Mouse (Mus musculus) urinary bladder, adult 2 months (tissue): ENCODE results near the gene Dnaja2. TPM values are rescaled to one million over a fixed set of nuclear protein-coding genes. Genes with fewer than 3 reads are reported as not detected.

Source experiments
- DNase-seq: peaks from one replicate; pipeline ENCODE4 v3.0.0; 2022; ENCODE audit warnings: low spot score
- polyA plus RNA-seq: library from polyadenylated mRNA; depleted of rRNA; stranded (reverse); fragments of >200 nt; gene quantifications from 2 replicates; pipeline ENCODE4 v1.2.3, GENCODE M21; 2012; rRNA removed

Dnaja2 gene
- polyA plus RNA-seq, 1 experiment = 58.3 TPM

DNA sequence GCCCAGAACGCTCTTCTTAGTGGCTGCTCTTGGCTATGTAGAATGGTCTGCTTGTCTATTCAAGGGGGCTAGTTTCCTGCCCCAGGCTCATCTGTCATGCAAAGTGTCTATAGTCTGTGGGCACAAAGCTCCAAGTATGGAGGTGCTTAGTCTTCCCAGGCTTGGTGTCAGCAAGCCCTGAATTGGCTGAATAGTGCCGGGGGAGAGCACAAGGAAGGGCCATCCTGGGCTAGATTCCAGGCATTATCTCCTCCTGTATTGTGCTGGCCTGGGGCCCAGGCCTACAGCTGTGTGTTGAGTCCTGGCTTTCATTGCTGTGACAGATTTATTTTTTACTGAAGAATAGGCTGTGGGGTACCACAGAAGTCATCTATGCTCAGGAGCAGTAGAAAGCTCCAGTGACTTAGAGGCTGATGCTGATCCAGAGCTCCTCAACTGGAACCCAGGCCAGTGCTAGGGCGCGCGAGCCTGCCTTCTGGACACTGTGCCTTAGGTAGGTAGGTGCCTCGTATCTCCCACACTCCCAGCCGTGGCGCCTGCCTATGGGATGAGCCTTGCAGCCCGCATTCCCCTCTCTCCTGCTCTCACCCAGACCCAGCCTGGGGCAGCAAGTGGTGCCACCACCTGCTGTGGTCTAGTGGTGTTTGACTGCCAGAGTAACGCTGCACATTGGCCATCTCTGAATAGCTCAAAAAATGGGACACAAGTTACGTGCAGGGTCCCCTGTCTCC lies 54.0 kb downstream of the Dnaja2 start:
- DNase-seq = no peak

- no peak for DNase-seq
Measured at GRCm38 (mm10) chr8:85500460-85500859, 54.7 kb downstream of the Dnaja2 start.

GRCm38 (mm10) chr8:85498577-85498976 lies 56.6 kb downstream of the Dnaja2 start:
- no peak for DNase-seq

DNA sequence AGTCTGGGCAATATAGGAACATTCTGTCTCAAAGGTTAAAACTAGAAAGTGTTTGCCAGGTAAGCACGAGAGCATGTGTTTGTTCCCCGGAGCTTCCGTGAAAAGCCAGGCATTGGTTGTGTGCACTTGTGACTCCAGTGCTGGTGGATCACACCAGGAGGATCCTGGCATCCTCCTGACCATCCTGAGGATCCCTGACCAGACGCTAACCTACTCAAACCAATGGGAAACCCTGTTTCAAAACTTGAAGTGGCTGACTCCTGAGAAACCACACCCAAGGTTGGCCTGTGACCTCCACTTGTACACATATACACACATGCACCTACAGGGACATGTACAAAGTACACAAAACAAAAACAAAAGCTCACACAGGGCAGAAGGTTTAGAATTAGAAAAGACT lies 58.4 kb downstream of the Dnaja2 start:
- DNase-seq = no peak

DNA sequence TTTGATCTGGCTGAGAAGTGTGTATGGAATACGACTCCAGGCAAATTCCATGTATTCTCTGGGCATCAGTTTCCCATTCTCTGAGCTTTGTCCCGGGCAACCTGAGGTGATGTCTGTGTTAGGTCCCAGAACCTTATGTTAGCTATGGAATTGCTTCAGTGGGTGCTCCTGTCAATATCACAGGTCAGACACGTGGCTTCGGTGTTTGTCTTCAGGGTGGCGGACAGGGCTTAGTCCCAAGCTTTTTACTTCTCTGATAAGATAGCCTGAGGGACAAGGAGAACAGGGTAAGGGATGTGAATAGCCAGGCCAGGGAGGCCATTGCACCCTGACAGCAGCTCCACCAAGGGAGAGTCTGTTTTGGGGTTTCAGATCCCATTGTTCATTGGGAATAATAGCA lies 59.0 kb downstream of the Dnaja2 start:
- DNase-seq = no peak

DNA sequence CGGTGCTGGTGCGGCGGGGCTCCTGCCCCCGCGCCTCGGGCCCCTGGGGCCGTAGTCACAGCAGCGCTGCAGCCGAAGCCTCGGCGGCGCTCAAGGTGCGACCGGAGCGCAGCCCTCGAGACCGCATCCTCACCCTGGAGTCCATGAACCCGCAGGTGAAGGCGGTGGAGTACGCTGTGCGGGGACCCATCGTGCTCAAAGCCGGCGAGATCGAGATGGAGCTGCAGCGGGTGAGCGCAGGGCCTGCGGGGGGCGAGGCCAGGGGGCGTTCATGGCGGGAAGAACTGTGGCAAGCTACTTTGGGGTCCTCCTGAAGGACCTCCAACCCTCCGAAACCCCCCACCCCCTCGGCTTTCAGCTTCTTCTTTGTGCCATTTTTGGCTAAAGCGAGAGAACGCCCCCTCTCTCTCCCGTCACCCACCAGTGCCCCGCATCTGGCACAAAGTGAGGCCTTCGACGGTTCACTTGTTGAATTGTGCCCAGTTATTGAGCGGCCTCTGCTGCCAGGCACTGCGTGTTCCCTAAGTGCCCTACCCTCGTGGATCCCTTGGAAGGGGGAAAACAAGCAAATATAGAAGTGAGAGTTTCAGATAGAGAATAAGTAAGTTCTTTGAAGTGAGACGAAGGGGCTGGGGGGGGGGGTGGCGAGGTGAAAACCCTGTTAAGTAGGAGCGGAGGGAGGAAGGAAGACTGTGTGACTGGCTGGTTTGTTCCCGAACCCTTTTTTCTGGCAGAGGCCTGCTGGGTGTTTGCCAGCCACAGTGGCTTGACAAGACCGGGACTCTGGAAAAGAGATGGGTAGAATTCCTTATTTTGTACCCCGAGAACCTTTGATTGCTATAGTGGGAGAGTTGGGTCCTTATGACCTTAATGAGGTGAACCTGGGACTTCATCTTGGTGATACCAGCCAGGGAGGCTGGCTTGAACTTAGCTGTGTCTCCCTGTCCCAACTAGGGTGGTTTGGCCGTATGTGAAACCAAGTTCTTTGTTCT lies 61.9 kb downstream of the Dnaja2 start:
- no peak for DNase-seq

DNA sequence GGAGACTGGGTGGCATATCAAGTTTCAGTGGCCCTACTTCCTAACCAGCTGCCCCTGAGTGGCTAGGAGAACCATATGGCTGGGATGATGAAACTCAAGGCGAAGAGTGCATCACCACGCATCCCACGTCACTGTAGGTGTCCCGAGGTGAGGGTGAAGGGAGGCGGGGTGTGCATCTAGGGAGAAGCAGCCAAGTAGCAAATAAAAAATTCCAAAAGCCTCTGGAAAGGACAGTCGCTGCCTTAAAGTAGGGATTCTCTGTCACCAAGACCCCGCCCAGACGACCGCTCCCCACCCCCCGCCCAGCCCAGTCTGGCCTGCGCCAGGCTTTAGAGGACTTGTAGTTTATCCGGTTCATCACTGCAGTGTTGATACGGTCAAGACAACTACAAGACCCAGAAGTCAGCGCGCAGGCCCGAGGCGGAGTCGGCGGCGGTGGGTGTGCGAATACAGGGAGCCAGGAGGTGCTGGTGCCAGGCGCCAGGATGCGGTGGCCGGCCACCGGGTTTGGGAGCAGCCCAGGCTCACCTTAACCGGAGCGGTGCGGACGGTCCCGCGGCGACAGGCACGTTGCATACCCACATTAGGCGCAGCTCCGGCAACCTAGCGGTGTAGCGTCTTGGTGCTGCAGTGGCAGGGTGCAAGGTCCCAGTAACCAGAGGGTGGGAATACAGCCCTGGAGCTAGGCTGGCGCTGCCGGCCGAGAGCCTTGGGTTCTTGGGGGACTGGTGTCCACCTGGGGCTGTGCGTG lies 62.8 kb downstream of the Dnaja2 start, which contains the start of gene Gpt2:
Gene Gpt2, plus strand, starts transcription at position 452 of the 751 bp plus-strand sequence.
- DNase-seq = peak; percentile 81

DNA sequence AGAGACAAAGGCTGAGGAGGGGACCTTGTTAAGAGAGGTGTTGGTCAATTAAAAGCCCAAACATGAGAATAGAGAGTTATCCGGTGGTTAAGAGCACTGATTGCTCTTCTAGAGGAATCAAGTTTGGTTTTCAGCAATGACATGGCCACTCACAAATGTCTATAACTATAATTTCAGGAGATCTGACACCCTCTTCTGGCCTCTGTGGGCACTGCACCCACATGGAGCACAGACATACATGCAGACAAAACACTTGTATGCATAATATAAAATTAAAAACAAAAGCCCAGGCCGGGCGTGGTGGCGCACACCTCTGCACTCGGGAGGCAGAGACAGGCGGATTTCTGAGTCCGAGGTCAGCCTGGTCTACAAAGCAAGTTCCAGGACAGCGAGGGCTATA lies 65.6 kb downstream of the Dnaja2 start:
- no peak for DNase-seq

DNA sequence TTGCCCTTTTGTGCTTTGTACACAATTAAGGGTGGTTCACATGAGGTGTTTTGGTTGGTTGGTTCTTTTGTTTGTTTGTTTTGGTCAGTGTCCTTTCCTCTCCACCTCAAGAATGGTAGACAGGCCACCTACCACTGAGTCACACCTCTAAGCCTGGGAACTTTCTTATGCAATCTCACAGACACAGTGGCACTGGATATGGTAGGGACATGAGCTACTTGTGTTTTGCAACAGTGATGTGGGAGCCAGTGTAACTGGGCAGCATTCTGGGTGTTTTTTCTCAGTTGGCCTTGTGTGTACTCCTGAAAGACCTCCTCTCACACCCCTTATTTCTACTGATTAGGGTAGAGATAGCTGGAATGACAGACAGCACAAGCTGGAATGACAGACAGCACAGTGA lies 66.5 kb downstream of the Dnaja2 start:
- DNase-seq = no peak

DNA sequence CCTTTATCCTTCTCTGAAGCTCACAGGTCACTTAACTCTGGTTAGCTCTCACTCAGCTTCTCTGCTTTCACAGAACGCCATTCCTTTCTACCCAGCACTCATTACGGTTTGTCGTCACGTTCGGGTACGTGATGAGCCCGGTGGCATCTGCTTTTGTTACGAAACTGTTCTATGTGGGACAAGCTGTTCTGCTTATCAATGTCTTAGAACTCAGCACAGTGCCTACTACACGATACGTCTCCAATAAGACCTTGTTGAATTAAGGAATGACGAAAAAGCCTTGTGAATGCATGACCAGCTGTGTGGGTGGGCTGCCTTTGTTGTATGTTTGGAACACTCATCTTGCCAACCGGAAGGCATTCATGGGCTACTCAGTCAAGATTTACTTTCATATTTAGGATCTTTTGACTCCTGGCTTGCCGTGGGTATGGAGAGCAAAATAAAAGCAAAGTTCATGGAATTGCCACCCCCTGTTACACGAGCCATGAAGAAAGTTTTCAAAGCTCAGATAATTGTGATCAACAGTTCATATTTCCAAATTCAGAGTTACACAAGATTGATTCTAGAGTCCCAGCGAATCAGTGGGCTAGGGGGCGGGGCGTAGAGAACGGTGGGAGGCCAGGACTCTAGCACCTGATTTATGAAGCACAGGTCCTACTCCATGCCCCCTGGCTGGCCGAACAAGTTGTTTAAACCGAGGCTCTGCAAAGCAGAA lies 67.1 kb downstream of the Dnaja2 start:
- DNase-seq = no peak

Other genes with a start within 250 kb of the Dnaja2 start
- gene Mylk3, start 169.0 kb downstream of the Dnaja2 start, polyA plus RNA-seq = 0.21 and 0.22 TPM in 2 replicates
- 16.4 TPM in 2 replicates for gene 4921524J17Rik, start 122.5 kb downstream of the Dnaja2 start, polyA plus RNA-seq
- gene Gpt2, start 62.8 kb downstream of the Dnaja2 start, polyA plus RNA-seq = 29.5 and 31.1 TPM in 2 replicates
- gene Neto2, start 145.6 kb upstream of the Dnaja2 start, polyA plus RNA-seq = 3.5 and 3.7 TPM in 2 replicates